Mouse (Mus musculus) CH12.LX (cell line): ENCODE measurements around the gene Fntb.

ENCODE experiments used
- CTCF ChIP-seq, 2 experiments: IDR thresholded peaks in 1 of 2; conservative IDR thresholded peaks in 1 of 2; 2 replicates each; pipeline ENCODE4 v1.5.1; 2011 to 2012; ENCODE audit warnings: low read depth in 2 of 2, low read length in 2 of 2, improper control_type of control experiment in 1 of 2, inconsistent platforms in 1 of 2, mild to moderate bottlenecking in 1 of 2, moderate library complexity in 1 of 2
- EP300 ChIP-seq: IDR thresholded peaks from 2 replicates; pipeline ENCODE4 v1.6.1; 2011; ENCODE audit warnings: low read length, improper control_type of control experiment
- MAFK ChIP-seq: IDR thresholded peaks from 2 replicates; pipeline ENCODE4 v1.6.1; 2011; ENCODE audit warnings: low read length, improper control_type of control experiment; ENCODE audit not compliant: insufficient replicate concordance
- MXI1 ChIP-seq: IDR thresholded peaks from 2 replicates; pipeline ENCODE4 v1.6.1; 2011; ENCODE audit warnings: mild to moderate bottlenecking, low read depth, low read length, improper control_type of control experiment
- POLR2A ChIP-seq: IDR thresholded peaks from 2 replicates; pipeline ENCODE4 v1.6.1; 2011; ENCODE audit warnings: low read depth, mild to moderate bottlenecking, improper control_type of control experiment, low read length
- ZC3H11A ChIP-seq: IDR thresholded peaks from 2 replicates; pipeline ENCODE4 v1.6.1; 2012; ENCODE audit warnings: low read depth, mild to moderate bottlenecking, inconsistent platforms, low read length, improper control_type of control experiment
- ZMIZ1 ChIP-seq: IDR thresholded peaks from 2 replicates; pipeline ENCODE4 v1.6.1; 2012; ENCODE audit warnings: low read depth, mild to moderate bottlenecking, inconsistent platforms, low read length, improper control_type of control experiment

- TF ChIP-seq ZC3H11A (no peak), ZMIZ1 (no peak), POLR2A (no peak), EP300 (no peak), CTCF (conservative IDR thresholded peaks at IDR 0.05 in 1 of 2, IDR thresholded peaks at IDR 0.05 in 1 of 2; ENCODE audit: low read depth in 2 of 2, low read length in 2 of 2) (no peak), MAFK (no peak), MXI1 (no peak)
Measured at GRCm38 (mm10) chr12:76948781-76949180, 183.4 kb downstream of the Fntb start.
